ENCODE assay signal across 19 mouse cellular contexts in genomic region chr9:66102668-66103067, GRCm38 (mm10).
"Had no signal": no experiment of that assay in that cellular context is flagged by ENCODE, and none has a peak within 500 bp of the region (broad histone marks: within the 10 kb centered on the region; RNA-seq: fewer than 3 reads in every experiment).

No protein-coding gene starts in this region.

- H3K27me3 ChIP-seq: midbrain, embryonic 13.5 days; neural tube, embryonic 13.5 days; neural tube, embryonic 15.5 days; stomach, embryonic 15.5 days had no signal

- H3K9ac ChIP-seq: liver, embryonic 14.5 days; lung, embryonic 14.5 days; midbrain, embryonic 13.5 days; neural tube, embryonic 13.5 days; neural tube, embryonic 15.5 days; stomach, embryonic 15.5 days had no signal

- H3K4me1 ChIP-seq: midbrain, embryonic 10.5 days; midbrain, embryonic 13.5 days; neural tube, embryonic 13.5 days; neural tube, embryonic 15.5 days; stomach, embryonic 15.5 days had no signal

- DNase-seq: lung, adult 18-20 months; lung, embryonic 14.5 days; lung, postnatal 10 days; lung, postnatal 4 days; retina, postnatal 1 day; right cerebral cortex, postnatal 14 days; right cerebral cortex, postnatal 4 days; spleen, adult 18-20 months; thymus, adult 2 months; thymus, postnatal 25 days; thymus, postnatal 4 days had no signal

- H3K27ac ChIP-seq: liver, embryonic 14.5 days; midbrain, embryonic 10.5 days; midbrain, embryonic 13.5 days; neural tube, embryonic 13.5 days; neural tube, embryonic 15.5 days; stomach, embryonic 15.5 days; stomach, postnatal 0 days had no signal

- H3K4me3 ChIP-seq: midbrain, embryonic 10.5 days; midbrain, embryonic 13.5 days; myocyte; neural tube, embryonic 13.5 days; neural tube, embryonic 15.5 days; stomach, embryonic 15.5 days had no signal
